Mouse (Mus musculus): ENCODE results near the gene Gm28576.
"Not testable (repeated sequence)": the region's sequence is repeated elsewhere in the genome, so short reads cannot be mapped to it uniquely, and the experiment has no call there.

Gene Gm28576

DNA sequence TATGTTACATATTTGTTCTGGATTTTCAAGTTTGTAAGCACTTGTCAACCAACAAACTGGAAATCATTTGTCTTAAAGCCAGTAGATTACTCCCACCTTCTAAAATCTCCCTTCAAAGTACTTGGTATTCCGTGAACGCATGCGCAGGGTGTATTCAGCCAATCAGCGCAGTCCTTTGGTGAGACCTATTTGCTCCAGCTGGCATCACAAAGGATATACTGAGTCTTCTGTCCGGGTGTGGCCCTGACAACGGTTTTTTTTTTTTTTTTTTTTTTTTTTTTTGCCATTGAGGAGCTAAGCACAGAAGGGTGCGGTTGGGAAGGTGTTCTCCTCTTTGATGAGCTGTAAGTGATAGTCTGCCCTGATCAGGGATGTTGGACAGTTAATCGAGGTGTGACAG lies at the start of gene Gm28576:
Gene Gm28576, plus strand, starts transcription at position 301 of the 400 bp plus-strand sequence.
- not testable (repeated sequence) for DNase-seq (ENCODE audit: low spot score in 2 of 2)

Data from right cerebral cortex, postnatal 10 days (tissue).